36 mouse cellular contexts compared by ENCODE assay signal in the genomic region with DNA sequence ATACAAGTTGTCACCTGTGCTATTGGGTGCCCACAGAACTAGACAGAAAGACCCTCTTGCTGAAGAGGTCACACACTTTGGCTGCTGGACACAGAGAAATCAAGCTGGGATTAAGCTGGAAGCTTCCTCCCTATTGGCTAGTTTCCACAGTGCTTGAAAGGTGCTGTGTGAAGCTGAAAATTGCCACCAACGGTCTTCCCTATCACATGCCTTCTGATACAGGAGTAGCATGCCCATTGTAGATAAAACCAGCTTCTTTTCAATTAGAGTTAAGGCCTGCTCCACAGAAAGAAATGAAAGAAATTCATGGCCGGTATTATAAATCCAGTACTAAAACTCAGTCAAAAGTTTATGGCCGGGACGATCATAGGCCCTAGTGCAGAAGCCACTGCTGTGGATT. TPM values are rescaled to one million over a fixed set of nuclear protein-coding genes. Genes with fewer than 3 reads are reported as not detected.
DNase-seq lines count a peak whose midpoint lies in the region; ATAC-seq and TF ChIP-seq lines count a peak whose summit lies in the region.
"Had no signal": no experiment of that assay in that cellular context is flagged by ENCODE, and none has a peak within 500 bp of the region (broad histone marks: within the 10 kb centered on the region; RNA-seq: fewer than 3 reads in every experiment).

No protein-coding gene starts in this region.

- no peaks in the 10 kb centered on the region for H3K27me3 ChIP-seq in intestine, postnatal 0 days (replicated peaks; ENCODE audit: control insufficient read depth, insufficient read depth, low read length)
- H3K27me3 ChIP-seq in intestine, embryonic 15.5 days (replicated peaks), result no peaks in the 10 kb centered on the region
- H3K27me3 ChIP-seq in liver, embryonic 13.5 days, result no peaks in the 10 kb centered on the region
- H3K27me3 ChIP-seq in hindbrain, embryonic 12.5 days, result no peaks in the 10 kb centered on the region
- H3K27me3 ChIP-seq: embryonic facial prominence, embryonic 12.5 days; forebrain, embryonic 12.5 days; midbrain, embryonic 12.5 days; neural tube, embryonic 12.5 days had no signal

- H3K9ac ChIP-seq in intestine, postnatal 0 days (ENCODE audit: low read depth, low read length), result no peak overlapping the region
- H3K9ac ChIP-seq in intestine, embryonic 15.5 days, result no peak overlapping the region
- peak overlapping the region; percentile 23 for H3K9ac ChIP-seq in liver, embryonic 13.5 days
- H3K9ac ChIP-seq in hindbrain, embryonic 12.5 days, result no peak overlapping the region
- H3K9ac ChIP-seq: embryonic facial prominence, embryonic 12.5 days; forebrain, embryonic 12.5 days; forebrain, postnatal 0 days; lung, embryonic 14.5 days; midbrain, embryonic 12.5 days; neural tube, embryonic 12.5 days had no signal

- no peaks in the 10 kb centered on the region for H3K9me3 ChIP-seq in intestine, postnatal 0 days (ENCODE audit: control insufficient read depth)
- no peaks in the 10 kb centered on the region for H3K9me3 ChIP-seq in intestine, embryonic 15.5 days
- H3K9me3 ChIP-seq in liver, embryonic 13.5 days (replicated peaks), result no peaks in the 10 kb centered on the region
- H3K9me3 ChIP-seq in hindbrain, embryonic 12.5 days (replicated peaks), result no peaks in the 10 kb centered on the region
- H3K9me3 ChIP-seq: embryonic facial prominence, embryonic 12.5 days; forebrain, embryonic 12.5 days; midbrain, embryonic 12.5 days; neural tube, embryonic 12.5 days had no signal

- H3K4me2 ChIP-seq in intestine, postnatal 0 days (replicated peaks; ENCODE audit: low read depth), result no peak overlapping the region
- H3K4me2 ChIP-seq in intestine, embryonic 15.5 days (replicated peaks), result no peak overlapping the region
- peak overlapping the region; percentile 77 for H3K4me2 ChIP-seq in liver, embryonic 13.5 days
- H3K4me2 ChIP-seq in hindbrain, embryonic 12.5 days (replicated peaks), result no peak overlapping the region
- H3K4me2 ChIP-seq: embryonic facial prominence, embryonic 12.5 days; forebrain, embryonic 12.5 days; lung, embryonic 14.5 days; midbrain, embryonic 12.5 days; neural tube, embryonic 12.5 days had no signal

- 86% methylated on average over 4 of the region's 4 CpGs for WGBS in intestine, postnatal 0 days
- 92% methylated on average over 4 of the region's 4 CpGs for WGBS in intestine, embryonic 15.5 days
- 52% methylated on average over 4 of the region's 4 CpGs for WGBS in liver, embryonic 13.5 days (ENCODE audit: insufficient replicate concordance)
- WGBS in hindbrain, embryonic 12.5 days, result 94% methylated on average over 4 of the region's 4 CpGs

- no peak for ATAC-seq in intestine, postnatal 0 days
- ATAC-seq in intestine, embryonic 15.5 days, result no peak
- no peak for ATAC-seq in liver, embryonic 13.5 days (ENCODE audit: low read depth)
- peak; percentile 38 for ATAC-seq in megakaryocyte progenitor cell, adult 5-6 weeks (replicated peaks; ENCODE audit: poor library complexity)
- no peak for ATAC-seq in hindbrain, embryonic 12.5 days (ENCODE audit: low FRiP score)
- ATAC-seq: forebrain, postnatal 0 days had no signal

- no peaks in the 10 kb centered on the region for H3K36me3 ChIP-seq in intestine, postnatal 0 days (ENCODE audit: control insufficient read depth, insufficient read depth)
- no peaks in the 10 kb centered on the region for H3K36me3 ChIP-seq in intestine, embryonic 15.5 days
- peaks cover 46% of the 10 kb centered on the region for H3K36me3 ChIP-seq in liver, embryonic 13.5 days
- no peaks in the 10 kb centered on the region for H3K36me3 ChIP-seq in hindbrain, embryonic 12.5 days
- H3K36me3 ChIP-seq: embryonic facial prominence, embryonic 12.5 days; neural tube, embryonic 12.5 days had no signal

- H3K4me3 ChIP-seq in intestine, postnatal 0 days (ENCODE audit: low read depth, low read length), result no peak overlapping the region
- no peak overlapping the region for H3K4me3 ChIP-seq in intestine, embryonic 15.5 days (replicated peaks)
- peak overlapping the region; percentile 62 for H3K4me3 ChIP-seq in liver, embryonic 13.5 days (replicated peaks)
- H3K4me3 ChIP-seq in hindbrain, embryonic 12.5 days, result no peak overlapping the region
- H3K4me3 ChIP-seq: embryonic facial prominence, embryonic 12.5 days; forebrain, embryonic 12.5 days; left cerebral cortex, adult 2 months; midbrain, embryonic 12.5 days; myocyte; neural tube, embryonic 12.5 days had no signal

- TF ChIP-seq CTCF in intestine, postnatal 0 days (IDR thresholded peaks at IDR 0.05; ENCODE audit: low read depth), result no peak

- H3K4me1 ChIP-seq in intestine, postnatal 0 days (replicated peaks; ENCODE audit: control insufficient read depth, insufficient read depth, low read length), result no peaks in the 10 kb centered on the region
- peaks cover 4% of the 10 kb centered on the region for H3K4me1 ChIP-seq in intestine, embryonic 15.5 days (replicated peaks)
- H3K4me1 ChIP-seq in liver, embryonic 13.5 days (replicated peaks), result peaks cover 57% of the 10 kb centered on the region
- H3K4me1 ChIP-seq in hindbrain, embryonic 12.5 days, result peaks cover 5% of the 10 kb centered on the region

- H3K27ac ChIP-seq in intestine, postnatal 0 days (ENCODE audit: low read depth, low read length), result peak overlapping the region; percentile 4; the same call in 1 of the 2 replicates
- no peak overlapping the region for H3K27ac ChIP-seq in intestine, embryonic 15.5 days
- H3K27ac ChIP-seq in liver, embryonic 13.5 days, result peak overlapping the region; percentile 78
- H3K27ac ChIP-seq in hindbrain, embryonic 12.5 days, result no peak overlapping the region
- H3K27ac ChIP-seq: embryonic facial prominence, embryonic 12.5 days; forebrain, embryonic 12.5 days; left cerebral cortex, adult 2 months; midbrain, embryonic 12.5 days; neural tube, embryonic 12.5 days had no signal

- peak; percentile 57 for DNase-seq in c-Kit-positive CD71-positive TER-119-positive erythroid progenitor cells, embryonic 14.5 days (ENCODE audit: low spot score)
- peak; percentile 21 for DNase-seq in liver, embryonic 13.5 days
- no peak for DNase-seq in thymus, postnatal 4 days
- DNase-seq: adrenal gland, postnatal 14 days; cerebellum, adult 11-12 months; cerebellum, adult 9-11 months; embryo, embryonic 11 days; forebrain, postnatal 0 days; gastrocnemius, postnatal 10 days; kidney, adult 11 months; kidney, postnatal 25 days; left cerebral cortex, postnatal 4 days; lung, embryonic 14.5 days; lung, postnatal 14 days; right cerebral cortex, postnatal 4 days had no signal

RNA-seq across cellular contexts. Expression of gene Tbccd1, which starts 4.8 kb away (rescaled TPM):
- 14.0 and 14.7 TPM in 2 replicates for polyA plus RNA-seq in intestine, postnatal 0 days (2015; fragmentation: Nextera tagmentation; extraction: Ambion mirVana)
- polyA plus RNA-seq in intestine, embryonic 15.5 days (2015; fragmentation: Nextera tagmentation; extraction: Ambion mirVana), result 26.2 and 30.7 TPM in 2 replicates
- polyA plus RNA-seq in liver, embryonic 13.5 days (2015; fragmentation: Nextera tagmentation; extraction: Ambion mirVana), result 24.0 and 29.2 TPM in 2 replicates
- 20.2 and 21.6 TPM in 2 replicates for total RNA-seq in megakaryocyte progenitor cell, adult 5-6 weeks (2015)
- total RNA-seq in megakaryocyte progenitor cell, adult 5-6 weeks (2017), result 27.7 and 29.8 TPM in 2 replicates
- polyA plus RNA-seq in hindbrain, embryonic 12.5 days (2016; fragmentation: Nextera tagmentation; extraction: Ambion mirVana), result 30.1 and 32.5 TPM in 2 replicates

RNA-seq across cellular contexts. Expression of gene Dnajb11, which starts 4.9 kb away (rescaled TPM):
- 119 and 122 TPM in 2 replicates for polyA plus RNA-seq in intestine, postnatal 0 days (2015; fragmentation: Nextera tagmentation; extraction: Ambion mirVana)
- polyA plus RNA-seq in intestine, embryonic 15.5 days (2015; fragmentation: Nextera tagmentation; extraction: Ambion mirVana), result 120 and 125 TPM in 2 replicates
- 78.9 and 90.1 TPM in 2 replicates for polyA plus RNA-seq in liver, embryonic 13.5 days (2015; fragmentation: Nextera tagmentation; extraction: Ambion mirVana)
- total RNA-seq in megakaryocyte progenitor cell, adult 5-6 weeks (2015), result 86.1 and 89.8 TPM in 2 replicates
- total RNA-seq in megakaryocyte progenitor cell, adult 5-6 weeks (2017), result 186 and 206 TPM in 2 replicates
- polyA plus RNA-seq in hindbrain, embryonic 12.5 days (2016; fragmentation: Nextera tagmentation; extraction: Ambion mirVana), result 104 and 112 TPM in 2 replicates

RNA-seq across cellular contexts. Expression of gene Ahsg, which starts 38.4 kb away (rescaled TPM):
- 0.55 and 1.6 TPM in 2 replicates for polyA plus RNA-seq in intestine, postnatal 0 days (2015; fragmentation: Nextera tagmentation; extraction: Ambion mirVana)
- 19.7 and 39.1 TPM in 2 replicates for polyA plus RNA-seq in intestine, embryonic 15.5 days (2015; fragmentation: Nextera tagmentation; extraction: Ambion mirVana)
- polyA plus RNA-seq in liver, embryonic 13.5 days (2015; fragmentation: Nextera tagmentation; extraction: Ambion mirVana), result 513 TPM in 2 replicates
- total RNA-seq in megakaryocyte progenitor cell, adult 5-6 weeks (2015), result not detected in 2 replicates
- total RNA-seq in megakaryocyte progenitor cell, adult 5-6 weeks (2017), result not detected in 2 replicates
- not detected in 2 replicates for polyA plus RNA-seq in hindbrain, embryonic 12.5 days (2016; fragmentation: Nextera tagmentation; extraction: Ambion mirVana)
- total RNA-seq: forebrain, postnatal 0 days; layer of hippocampus, adult 18-20 months; layer of hippocampus, postnatal 10 days; left cerebral cortex, adult 2 months; left cerebral cortex, postnatal 4 days; megakaryocyte, adult 5-6 weeks; midbrain, postnatal 0 days had no signal
- polyA plus RNA-seq: embryonic facial prominence, embryonic 12.5 days; forebrain, embryonic 12.5 days; forebrain, postnatal 0 days; hindbrain, embryonic 11.5 days; midbrain, embryonic 12.5 days; myocyte; thymus, postnatal 0 days had no signal

RNA-seq across cellular contexts. Expression of gene Crygs, which starts 41.3 kb away (rescaled TPM):
- polyA plus RNA-seq in intestine, postnatal 0 days (2015; fragmentation: Nextera tagmentation; extraction: Ambion mirVana), result not detected in 2 replicates
- polyA plus RNA-seq in intestine, embryonic 15.5 days (2015; fragmentation: Nextera tagmentation; extraction: Ambion mirVana), result not detected in 2 replicates
- polyA plus RNA-seq in liver, embryonic 13.5 days (2015; fragmentation: Nextera tagmentation; extraction: Ambion mirVana), result 0.17 and 0.27 TPM in 2 replicates
- not detected in 2 replicates for total RNA-seq in megakaryocyte progenitor cell, adult 5-6 weeks (2015)
- not detected in 2 replicates for total RNA-seq in megakaryocyte progenitor cell, adult 5-6 weeks (2017)
- not detected in 2 replicates for polyA plus RNA-seq in hindbrain, embryonic 12.5 days (2016; fragmentation: Nextera tagmentation; extraction: Ambion mirVana)
- total RNA-seq: adrenal gland, postnatal 14 days; forebrain, postnatal 0 days; gastrocnemius, postnatal 10 days; heart, postnatal 25 days; layer of hippocampus, adult 18-20 months; left cerebral cortex, adult 2 months; left cerebral cortex, postnatal 4 days; megakaryocyte, adult 5-6 weeks; midbrain, postnatal 0 days had no signal
- polyA plus RNA-seq: forebrain, embryonic 12.5 days; gonadal fat pad, adult 2 months; heart, embryonic 14.5 days; limb, embryonic 14.5 days; lung, embryonic 14.5 days; midbrain, embryonic 12.5 days; midbrain, postnatal 0 days; myocyte; neural tube, embryonic 12.5 days; stomach, embryonic 16.5 days had no signal

Comparison
In these comparisons a context has a peak if more than half of its experiments do, and no peak if none do; other contexts are left out.
1. H3K27ac ChIP-seq: peak in intestine, postnatal 0 days (single experiment) and liver, embryonic 13.5 days (single experiment); none in intestine, embryonic 15.5 days (single experiment) and hindbrain, embryonic 12.5 days (single experiment).
2. RNA of gene Ahsg, which starts 38.4 kb away (polyA plus RNA-seq): 513 TPM in liver, embryonic 13.5 days; 19.7 to 39.1 TPM in intestine, embryonic 15.5 days, 0.55 to 1.6 TPM in intestine, postnatal 0 days and not detected in hindbrain, embryonic 12.5 days; every median in the first group is over 10 times any median in the second.